20 mouse cellular contexts compared by ENCODE assay signal in genomic region chr7:40177570-40177969, GRCm38 (mm10).
"Had no signal": no experiment of that assay in that cellular context is flagged by ENCODE, and none has a peak within 500 bp of the region (broad histone marks: within the 10 kb centered on the region; RNA-seq: fewer than 3 reads in every experiment).

No protein-coding gene starts in this region.

- DNase-seq: lung, adult 18-20 months; lung, embryonic 14.5 days; lung, postnatal 10 days; lung, postnatal 4 days; midbrain, embryonic 14.5 days; right cerebral cortex, adult 18-20 months; right cerebral cortex, postnatal 25 days; right cerebral cortex, postnatal 4 days; spleen, adult 18-20 months; thymus, adult 2 months; thymus, postnatal 25 days; thymus, postnatal 4 days had no signal

- H3K9ac ChIP-seq: lung, embryonic 14.5 days; midbrain, embryonic 12.5 days; neural tube, embryonic 13.5 days; neural tube, embryonic 15.5 days; stomach, embryonic 15.5 days had no signal

- H3K36me3 ChIP-seq: midbrain, embryonic 10.5 days; midbrain, embryonic 12.5 days; neural tube, embryonic 13.5 days; neural tube, embryonic 15.5 days; stomach, embryonic 15.5 days had no signal

- H3K4me1 ChIP-seq: midbrain, embryonic 10.5 days; midbrain, embryonic 12.5 days; neural tube, embryonic 13.5 days; neural tube, embryonic 15.5 days; stomach, embryonic 15.5 days had no signal

- H3K27me3 ChIP-seq: midbrain, embryonic 12.5 days; neural tube, embryonic 13.5 days; neural tube, embryonic 15.5 days; stomach, embryonic 15.5 days had no signal

- ATAC-seq: midbrain, embryonic 16.5 days had no signal

- H3K27ac ChIP-seq: midbrain, embryonic 10.5 days; midbrain, embryonic 12.5 days; neural tube, embryonic 13.5 days; neural tube, embryonic 15.5 days; stomach, embryonic 15.5 days; stomach, postnatal 0 days had no signal

- H3K4me3 ChIP-seq: midbrain, embryonic 10.5 days; midbrain, embryonic 12.5 days; myocyte; neural tube, embryonic 13.5 days; neural tube, embryonic 15.5 days; stomach, embryonic 15.5 days had no signal

- H3K9me3 ChIP-seq: midbrain, embryonic 10.5 days; midbrain, embryonic 12.5 days; neural tube, embryonic 13.5 days; neural tube, embryonic 15.5 days; stomach, embryonic 15.5 days had no signal

- H3K4me2 ChIP-seq: lung, embryonic 14.5 days; midbrain, embryonic 12.5 days; neural tube, embryonic 13.5 days; neural tube, embryonic 15.5 days; stomach, embryonic 15.5 days had no signal
